Mouse (Mus musculus) urinary bladder, postnatal 36 days (tissue): ENCODE measurements around the gene Hrk.

Experiments
- DNase-seq, 2 experiments: peaks; one replicate each; pipeline ENCODE4 v3.0.0; 2022; ENCODE audit warnings: low spot score in 2 of 2, mixed read lengths in 1 of 2

Gene Hrk

GRCm38 (mm10) chr5:118164581-118164980, at the start of gene Hrk:
Hrk (plus strand) TSS chr5:118164648.
- DNase-seq = no peak

- no peak for DNase-seq
These were observed 46.1 kb upstream of the Hrk start for GRCm38 (mm10) chr5:118118351-118118750.

GRCm38 (mm10) chr5:118118922-118119321, 45.5 kb upstream of the Hrk start:
- DNase-seq = no peak

GRCm38 (mm10) chr5:118120670-118121069, 43.8 kb upstream of the Hrk start:
- DNase-seq = no peak

GRCm38 (mm10) chr5:118121928-118122327, 42.5 kb upstream of the Hrk start:
- no peak for DNase-seq

GRCm38 (mm10) chr5:118123096-118123495, 41.4 kb upstream of the Hrk start:
- no peak for DNase-seq

- no peak for DNase-seq
These were observed 37.8 kb upstream of the Hrk start for GRCm38 (mm10) chr5:118126671-118127070.

- DNase-seq = no peak
These were observed 36.2 kb upstream of the Hrk start for GRCm38 (mm10) chr5:118128208-118128607.

GRCm38 (mm10) chr5:118128651-118129050, 35.8 kb upstream of the Hrk start:
- no peak for DNase-seq

- no peak for DNase-seq
These were observed 28.1 kb upstream of the Hrk start for GRCm38 (mm10) chr5:118136391-118136790.

- no peak for DNase-seq
These were observed 24.8 kb upstream of the Hrk start for GRCm38 (mm10) chr5:118139630-118140029.

- no peak for DNase-seq
These were observed 22.0 kb upstream of the Hrk start for GRCm38 (mm10) chr5:118142471-118142870.

GRCm38 (mm10) chr5:118143211-118144026, 21.0 kb upstream of the Hrk start:
- peak in 1 of 2 experiments; percentile 65 for DNase-seq

- no peak for DNase-seq
These were observed 20.1 kb upstream of the Hrk start for GRCm38 (mm10) chr5:118144327-118144726.

GRCm38 (mm10) chr5:118144770-118145169, 19.7 kb upstream of the Hrk start:
- no peak for DNase-seq

GRCm38 (mm10) chr5:118145458-118145857, 19.0 kb upstream of the Hrk start:
- no peak for DNase-seq

- no peak for DNase-seq
These were observed 18.3 kb upstream of the Hrk start for GRCm38 (mm10) chr5:118145999-118146679.

GRCm38 (mm10) chr5:118147264-118147663, 17.2 kb upstream of the Hrk start:
- DNase-seq = no peak

- no peak for DNase-seq
These were observed 14.7 kb upstream of the Hrk start for GRCm38 (mm10) chr5:118149711-118150110.

GRCm38 (mm10) chr5:118154839-118155564, 9.4 kb upstream of the Hrk start, which contains the start of gene Fbxw8:
Fbxw8 (minus strand) TSS chr5:118155464.
- DNase-seq = peak; percentile 79 to 87

GRCm38 (mm10) chr5:118155565-118155947, 8.9 kb upstream of the Hrk start:
- no peak for DNase-seq

- no peak for DNase-seq
These were observed 7.5 kb upstream of the Hrk start for GRCm38 (mm10) chr5:118156976-118157375.
